Mouse (Mus musculus) cerebellum, adult 11-12 months (tissue): ENCODE measurements around the gene Rgp1.

ENCODE experiments used
- DNase-seq: peaks from one replicate; pipeline ENCODE4 v3.0.0; 2022

Rgp1 gene

GRCm38 (mm10) chr4:43598650-43599380 lies 20.3 kb downstream of the Rgp1 start:
- no peak for DNase-seq

GRCm38 (mm10) chr4:43600195-43600934 lies 21.9 kb downstream of the Rgp1 start:
- DNase-seq: no peak

- DNase-seq: no peak
Observed at GRCm38 (mm10) chr4:43604099-43604498, 25.6 kb downstream of the Rgp1 start.

- DNase-seq: no peak
Observed at GRCm38 (mm10) chr4:43604751-43605685, 26.5 kb downstream of the Rgp1 start.

- no peak for DNase-seq
Observed at GRCm38 (mm10) chr4:43612534-43612933, 34.0 kb downstream of the Rgp1 start.

GRCm38 (mm10) chr4:43613060-43613730 lies 34.7 kb downstream of the Rgp1 start:
- DNase-seq: no peak

GRCm38 (mm10) chr4:43620146-43620778 lies 41.7 kb downstream of the Rgp1 start:
- DNase-seq: no peak

- DNase-seq: peak; percentile 75
Observed at GRCm38 (mm10) chr4:43629106-43629817, 50.7 kb downstream of the Rgp1 start.

- DNase-seq: peak; percentile 89
Observed at GRCm38 (mm10) chr4:43630030-43630581, 51.6 kb downstream of the Rgp1 start.

- no peak for DNase-seq
Observed at GRCm38 (mm10) chr4:43630671-43631045, 52.1 kb downstream of the Rgp1 start.

GRCm38 (mm10) chr4:43631046-43631955 lies 52.8 kb downstream of the Rgp1 start, which contains the start of gene Npr2:
Npr2 (plus strand) TSS chr4:43631935.
- peak; percentile 74 for DNase-seq

- DNase-seq: peak; percentile 71
Observed at GRCm38 (mm10) chr4:43631956-43632920, 53.7 kb downstream of the Rgp1 start.

- DNase-seq: peak; percentile 35
Observed at GRCm38 (mm10) chr4:43633296-43633695, 54.8 kb downstream of the Rgp1 start.

- DNase-seq: no peak
Observed at GRCm38 (mm10) chr4:43633736-43634135, 55.2 kb downstream of the Rgp1 start.

- no peak for DNase-seq
Observed at GRCm38 (mm10) chr4:43634621-43635374, 56.3 kb downstream of the Rgp1 start.

- DNase-seq: no peak
Observed at GRCm38 (mm10) chr4:43636751-43637150, 58.2 kb downstream of the Rgp1 start.
